Mouse (Mus musculus): ENCODE results near the gene Arpc3. TPM values are rescaled to one million over a fixed set of nuclear protein-coding genes. Genes with fewer than 3 reads are reported as not detected.

The Arpc3 gene
- 100 to 1,000 TPM; 225 to 243 TPM for total RNA-seq (2021)

DNA sequence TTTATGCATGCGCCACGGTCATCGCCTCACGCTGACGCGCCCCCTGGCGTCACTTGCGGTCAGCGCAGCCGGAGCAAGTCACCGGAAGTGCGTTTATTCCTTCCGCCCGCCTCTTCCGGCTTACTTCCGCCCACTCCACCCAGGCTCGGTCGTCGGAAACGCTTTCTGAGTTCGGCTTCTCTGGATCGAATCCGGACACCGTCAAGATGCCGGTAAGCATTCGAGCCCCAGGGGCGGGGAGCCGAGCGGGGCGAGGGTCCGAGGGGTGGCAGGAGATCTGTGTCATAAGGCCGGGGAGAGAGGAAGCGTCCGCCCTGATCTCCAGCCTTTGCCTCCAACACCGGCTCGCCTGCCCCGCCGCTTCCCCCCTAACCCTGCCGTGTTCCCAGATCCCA lies at the start of gene Arpc3:
Gene Arpc3, plus strand, starts transcription at position 93 of the 395 bp plus-strand sequence.
- intact Hi-C loops (cut with DNase I) = loop anchor here (5.0 kb wide), 3 partner anchors 129 to 279 kb away; partner anchors contain the start of gene Tctn1

DNA sequence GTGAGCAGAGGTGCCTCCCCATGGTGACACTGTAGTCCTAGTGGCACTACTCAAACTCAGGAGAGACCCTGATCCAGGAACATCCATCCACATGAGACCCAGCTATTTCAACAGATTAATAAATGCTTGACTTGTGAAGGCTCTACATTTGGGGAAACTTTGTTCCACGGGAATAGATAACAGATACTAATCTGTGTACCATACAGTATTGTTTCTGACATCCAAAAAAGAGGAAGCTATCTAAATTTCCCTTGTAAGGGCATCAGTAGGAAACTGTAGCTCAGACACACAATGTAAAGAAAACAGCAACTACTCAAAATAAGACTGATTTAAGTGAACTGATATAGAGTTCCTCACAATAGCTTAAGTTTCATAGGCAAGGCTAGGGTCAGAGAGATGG lies 48.8 kb upstream of the Arpc3 start:
- intact Hi-C loops (cut with DNase I) = no loop called here
- no peak for DNase-seq (ENCODE audit: low spot score in 2 of 2)

More for the DNA sequence above, at the start of gene Arpc3:
- DNase-seq (ENCODE audit: low spot score in 2 of 2) = peak; percentile 92 to 94

DNA sequence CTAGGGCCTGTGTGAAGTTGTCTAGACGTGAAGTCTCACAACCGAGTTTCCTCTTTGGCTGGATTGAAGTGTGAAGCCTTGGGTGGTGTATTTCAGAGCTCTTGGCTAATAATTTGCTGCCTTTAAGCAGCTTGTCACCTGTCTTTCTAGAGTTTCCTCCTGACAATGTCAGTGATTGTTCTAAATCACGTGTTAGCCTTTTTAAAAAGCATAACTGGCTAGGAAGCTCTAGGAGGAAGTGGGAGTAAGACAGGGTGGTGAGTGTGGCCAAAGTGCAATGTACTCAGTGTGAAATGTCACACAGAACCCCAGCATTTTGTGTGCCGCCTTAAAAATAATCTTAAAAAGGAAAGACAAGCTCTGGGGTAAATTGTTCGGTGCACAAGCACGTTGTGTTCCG lies 47.9 kb upstream of the Arpc3 start:
- intact Hi-C loops (cut with DNase I) = loop anchor here (1.0 to 2.0 kb wide), 2 partner anchors 75 to 215 kb away; no protein-coding TSS in a partner anchor
- no peak for DNase-seq (ENCODE audit: low spot score in 2 of 2)

DNA sequence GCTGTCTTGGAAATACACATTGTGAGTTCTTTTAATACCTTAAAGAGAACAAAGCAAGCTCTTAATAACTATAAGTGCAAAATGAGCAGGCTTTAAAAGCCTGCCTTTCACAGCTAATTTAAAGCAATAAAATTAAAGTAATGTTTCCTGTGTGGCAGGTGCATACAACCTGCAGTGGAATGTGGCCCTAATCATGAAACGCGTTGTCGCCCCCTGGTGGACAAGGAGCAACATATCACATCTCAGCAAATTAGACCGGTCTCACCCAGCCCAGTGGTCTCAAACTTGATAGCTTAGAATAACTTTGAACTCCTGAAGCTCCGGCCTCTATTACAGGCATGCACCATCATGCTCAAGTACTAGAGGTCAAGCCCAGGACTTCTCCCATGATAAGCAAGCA lies 47.4 kb upstream of the Arpc3 start:
- DNase-seq (ENCODE audit: low spot score in 2 of 2) = peak; percentile 61 to 79
- intact Hi-C loops (cut with DNase I) = loop anchor here (1.0 to 2.0 kb wide), 2 partner anchors 76 to 215 kb away; no protein-coding TSS in a partner anchor

DNA sequence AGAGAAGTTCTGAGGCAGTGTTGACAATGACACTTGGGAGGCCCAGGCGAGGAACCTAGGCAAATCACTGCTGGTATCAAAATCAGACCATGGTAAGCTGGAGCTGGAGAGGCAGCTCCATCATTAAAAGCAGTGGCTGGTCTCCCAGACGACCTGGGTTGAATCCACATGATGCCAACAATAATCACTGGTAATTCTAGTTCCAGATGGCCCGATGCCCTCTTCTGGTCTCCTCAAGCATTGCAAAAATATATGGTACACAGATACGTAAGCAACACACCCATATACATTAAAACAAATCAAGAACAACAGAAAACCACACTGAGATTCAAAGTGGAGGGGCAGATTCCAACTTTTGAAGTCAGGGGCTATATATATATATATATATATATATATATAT lies 45.9 kb upstream of the Arpc3 start:
- no peak for DNase-seq (ENCODE audit: low spot score in 2 of 2)
- intact Hi-C loops (cut with DNase I) = loop anchor here (2.0 kb wide), 1 partner anchor 217 kb away; no protein-coding TSS in a partner anchor

DNA sequence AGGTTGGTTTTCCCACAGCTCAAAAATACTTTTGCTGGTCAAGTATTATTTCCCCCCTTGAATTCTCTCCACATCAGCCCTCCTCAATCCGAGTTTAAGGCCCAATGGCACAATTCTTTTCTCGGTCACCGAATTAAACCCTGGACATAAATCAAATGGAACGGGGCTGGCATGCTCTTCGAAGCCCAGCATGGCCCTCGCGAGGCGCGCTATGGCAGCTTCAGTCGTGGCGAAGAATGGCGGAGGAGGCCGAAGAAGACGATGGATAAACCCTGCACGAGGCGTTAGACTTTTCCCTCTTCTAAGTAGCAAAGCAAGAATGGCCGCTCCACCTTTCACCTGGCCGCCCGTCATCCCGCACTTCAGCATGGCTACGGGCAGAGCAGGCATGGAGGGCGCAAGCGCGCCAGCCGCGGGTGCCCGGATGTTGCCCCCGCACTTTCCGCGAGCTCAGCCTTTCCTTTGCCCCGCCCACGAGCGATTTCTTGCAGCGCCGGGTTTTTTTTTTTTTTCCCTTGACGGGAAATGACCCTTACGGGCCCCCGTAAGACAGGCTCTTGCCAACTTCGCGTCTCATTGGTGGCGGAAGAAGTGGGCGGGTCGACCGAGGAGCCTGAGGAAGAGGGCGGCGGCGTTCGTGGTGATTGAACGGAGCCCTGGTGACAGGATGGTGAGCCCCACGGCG lies 37.7 kb upstream of the Arpc3 start, which contains the start of the genes Rad9b and Vps29:
Gene Rad9b, minus strand, starts transcription at position 427 of the 685 bp plus-strand sequence.
Gene Vps29, plus strand, starts transcription at position 563 of the 685 bp plus-strand sequence.
- peak; percentile 96 to 98 for DNase-seq (ENCODE audit: low spot score in 2 of 2)
- intact Hi-C loops (cut with DNase I) = loop anchor here (1.0 to 5.0 kb wide), 2 partner anchors 18 to 37 kb away; partner anchors contain the start of gene Fam216a

DNA sequence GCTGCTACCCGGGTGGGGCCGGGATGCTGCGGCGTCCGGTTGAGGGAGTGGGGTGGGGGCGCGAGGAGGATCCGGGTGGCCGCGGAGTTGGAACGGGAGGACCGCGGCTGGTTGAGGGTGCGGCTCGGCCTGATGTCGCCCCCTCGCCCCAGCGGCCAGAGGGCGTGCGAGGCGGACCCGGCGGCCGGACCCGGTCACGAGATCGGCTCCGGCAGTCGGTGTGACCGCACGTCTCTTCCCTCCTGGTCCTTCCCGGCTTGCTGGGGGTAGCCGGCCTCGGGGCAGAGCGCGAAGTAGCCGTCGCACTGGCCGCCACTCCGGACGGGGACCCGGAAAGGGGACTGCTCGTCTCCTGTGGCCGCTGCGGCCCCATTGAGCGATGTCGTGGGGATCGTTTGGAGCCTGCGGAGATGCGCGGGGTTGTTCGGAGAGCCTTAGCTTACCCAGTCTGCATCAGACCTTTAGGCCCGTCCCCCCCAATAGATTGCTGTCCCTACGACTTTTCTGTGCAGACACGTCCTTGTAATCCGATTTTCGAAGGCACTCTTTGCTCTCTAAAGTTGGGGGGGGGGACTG lies 37.1 kb upstream of the Arpc3 start:
- intact Hi-C loops (cut with DNase I) = loop anchor here (1.0 to 5.0 kb wide), 2 partner anchors 18 to 37 kb away; partner anchors contain the start of gene Fam216a
- no peak for DNase-seq (ENCODE audit: low spot score in 2 of 2)

DNA sequence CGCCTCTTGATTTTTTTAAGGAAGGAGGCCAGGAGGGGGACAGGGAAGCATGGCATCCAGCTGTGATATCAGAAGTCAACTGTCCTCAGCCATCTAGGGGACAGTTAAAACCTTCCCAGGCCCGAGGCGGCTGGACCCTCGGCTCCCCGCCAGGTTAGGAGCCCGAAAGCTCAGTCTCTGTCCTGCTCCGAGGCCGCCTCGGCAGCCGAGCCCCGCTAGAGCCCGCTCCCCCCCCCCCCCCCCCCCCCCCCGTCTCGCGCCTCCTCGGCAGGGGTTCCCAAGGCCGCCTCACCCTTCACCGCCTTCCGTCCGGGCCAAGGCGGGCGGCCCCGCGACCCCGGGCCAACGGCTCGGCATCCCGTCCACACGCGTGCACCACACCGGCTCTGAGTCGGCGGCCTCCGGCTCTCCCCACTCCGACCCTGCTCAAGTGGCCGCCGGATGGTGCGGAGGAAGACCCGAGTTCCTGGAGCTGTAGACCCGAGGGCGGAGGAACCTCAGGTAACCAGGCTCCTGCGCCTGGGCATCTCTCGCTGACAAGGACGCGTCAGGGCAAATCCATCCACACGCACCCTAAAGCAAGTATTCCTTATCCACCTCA lies 20.0 kb upstream of the Arpc3 start, which contains the start of gene Gpn3:
Gene Gpn3, plus strand, starts transcription at position 286 of the 601 bp plus-strand sequence.
- no peak for DNase-seq (ENCODE audit: low spot score in 2 of 2)
- intact Hi-C loops (cut with DNase I) = loop anchor here (1.0 kb wide), 1 partner anchor 17 kb away; the partner anchor contains the start of genes Rad9b and Vps29

DNA sequence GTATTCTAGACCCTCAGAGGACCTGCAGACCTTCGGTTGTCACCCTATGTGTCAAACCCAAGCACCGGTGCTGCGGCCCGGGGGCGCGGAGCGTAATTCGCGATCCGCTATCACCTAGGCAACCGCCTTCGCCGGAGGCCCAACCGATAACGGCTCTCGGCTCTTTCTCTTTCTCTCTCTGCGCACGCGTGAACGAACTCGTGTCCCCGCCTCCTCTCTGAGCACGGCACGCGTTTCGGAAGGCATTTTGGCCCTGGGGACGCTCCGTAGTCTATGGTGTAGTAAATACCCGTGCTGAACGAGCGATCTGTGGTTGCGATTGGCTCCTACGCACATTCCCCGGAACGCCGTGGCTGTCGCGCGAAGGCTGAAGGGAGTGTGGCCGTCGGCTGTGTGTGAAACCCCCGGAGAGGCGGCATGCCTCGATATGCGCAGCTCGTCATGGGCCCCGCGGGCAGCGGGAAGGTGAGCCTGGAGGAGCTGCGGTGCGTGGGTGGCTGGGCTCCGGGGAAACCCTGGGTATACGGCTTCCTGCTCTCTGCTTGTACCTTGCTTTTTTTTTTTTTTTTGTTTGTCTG lies 19.4 kb upstream of the Arpc3 start, which contains the start of gene Fam216a:
Gene Fam216a, minus strand, starts transcription at position 173 of the 578 bp plus-strand sequence.
- intact Hi-C loops (cut with DNase I) = loop anchor here (1.0 kb wide), 1 partner anchor 18 kb away; the partner anchor contains the start of genes Rad9b and Vps29
- DNase-seq (ENCODE audit: low spot score in 2 of 2) = peak; percentile 100

DNA sequence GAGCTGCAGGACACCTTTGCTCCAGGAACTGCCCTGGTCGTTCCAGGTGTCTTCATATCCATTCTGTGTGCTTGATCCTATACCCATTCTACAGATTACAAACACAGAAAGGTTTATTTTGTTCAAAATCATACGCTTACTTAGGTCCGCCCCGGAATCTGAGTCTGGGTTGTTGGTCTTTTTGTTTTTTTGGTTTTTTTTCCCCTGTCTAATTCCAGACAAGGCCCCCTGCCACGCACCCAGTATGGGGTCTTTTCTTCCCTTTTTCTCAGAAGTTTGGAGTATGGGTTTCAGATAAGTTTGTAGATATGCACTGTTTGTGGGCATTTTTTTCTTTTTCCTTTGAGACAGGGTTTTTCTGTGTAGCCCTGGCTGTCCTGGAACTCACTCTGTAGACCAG lies 18.8 kb upstream of the Arpc3 start:
- DNase-seq (ENCODE audit: low spot score in 2 of 2) = no peak
- intact Hi-C loops (cut with DNase I) = loop anchor here (1.0 kb wide), 1 partner anchor 19 kb away; the partner anchor contains the start of genes Rad9b and Vps29

DNA sequence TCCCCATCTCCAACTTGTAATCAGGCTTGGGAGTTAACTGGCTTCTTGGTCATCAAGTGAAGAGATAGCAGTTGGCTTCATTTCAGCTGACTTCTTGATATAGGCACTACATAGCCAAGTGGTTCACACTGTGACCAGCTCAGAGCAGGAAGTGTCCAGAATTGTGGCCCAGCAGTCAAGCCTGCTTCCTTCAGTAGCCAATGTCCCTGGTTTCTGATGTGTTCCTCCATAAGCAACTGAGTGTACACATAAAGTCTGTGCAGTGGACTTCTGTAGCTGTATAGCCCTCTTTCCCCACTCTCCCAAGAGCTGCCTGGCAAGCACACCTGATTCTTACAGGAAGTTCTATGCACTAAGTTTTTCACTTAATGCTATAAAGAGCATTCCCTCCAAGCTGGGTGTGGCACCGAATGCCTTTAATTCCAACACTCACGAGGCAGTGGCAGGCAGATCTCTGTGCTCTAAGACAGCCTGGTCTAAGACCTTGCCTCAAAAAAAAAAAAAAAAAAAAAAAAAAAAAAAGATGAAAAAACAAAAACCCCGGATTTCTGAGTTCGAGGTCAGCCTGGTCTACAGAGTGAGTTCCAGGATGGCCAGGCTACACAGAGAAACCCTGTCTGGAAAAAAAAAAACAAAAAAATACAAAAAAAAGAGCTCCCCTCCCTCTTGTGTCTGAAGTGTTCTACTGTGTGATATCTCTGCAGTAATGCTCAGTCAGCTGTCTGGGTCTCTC lies 14.4 kb upstream of the Arpc3 start:
- no peak for DNase-seq (ENCODE audit: low spot score in 2 of 2)
- intact Hi-C loops (cut with DNase I) = no loop called here

DNA sequence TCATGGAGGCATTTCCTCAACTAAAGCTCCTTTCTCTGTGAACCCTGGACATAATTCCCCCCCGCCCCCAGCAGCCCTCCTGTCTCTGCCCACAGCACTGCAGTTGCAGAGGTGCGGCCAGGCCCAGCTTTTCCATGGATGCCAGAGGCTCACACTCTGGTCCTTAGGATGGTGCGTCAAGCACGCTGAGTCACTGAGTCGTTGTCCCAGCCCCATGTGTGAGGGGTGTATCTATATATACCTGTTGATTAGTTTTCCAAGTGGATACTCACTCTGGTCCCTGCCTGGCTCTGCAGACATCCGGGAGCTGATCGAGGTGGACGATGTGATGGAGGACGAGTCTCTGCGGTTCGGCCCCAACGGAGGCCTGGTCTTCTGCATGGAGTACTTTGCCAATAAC lies 13.5 kb upstream of the Arpc3 start:
- intact Hi-C loops (cut with DNase I) = no loop called here
- DNase-seq (ENCODE audit: low spot score in 2 of 2) = no peak

DNA sequence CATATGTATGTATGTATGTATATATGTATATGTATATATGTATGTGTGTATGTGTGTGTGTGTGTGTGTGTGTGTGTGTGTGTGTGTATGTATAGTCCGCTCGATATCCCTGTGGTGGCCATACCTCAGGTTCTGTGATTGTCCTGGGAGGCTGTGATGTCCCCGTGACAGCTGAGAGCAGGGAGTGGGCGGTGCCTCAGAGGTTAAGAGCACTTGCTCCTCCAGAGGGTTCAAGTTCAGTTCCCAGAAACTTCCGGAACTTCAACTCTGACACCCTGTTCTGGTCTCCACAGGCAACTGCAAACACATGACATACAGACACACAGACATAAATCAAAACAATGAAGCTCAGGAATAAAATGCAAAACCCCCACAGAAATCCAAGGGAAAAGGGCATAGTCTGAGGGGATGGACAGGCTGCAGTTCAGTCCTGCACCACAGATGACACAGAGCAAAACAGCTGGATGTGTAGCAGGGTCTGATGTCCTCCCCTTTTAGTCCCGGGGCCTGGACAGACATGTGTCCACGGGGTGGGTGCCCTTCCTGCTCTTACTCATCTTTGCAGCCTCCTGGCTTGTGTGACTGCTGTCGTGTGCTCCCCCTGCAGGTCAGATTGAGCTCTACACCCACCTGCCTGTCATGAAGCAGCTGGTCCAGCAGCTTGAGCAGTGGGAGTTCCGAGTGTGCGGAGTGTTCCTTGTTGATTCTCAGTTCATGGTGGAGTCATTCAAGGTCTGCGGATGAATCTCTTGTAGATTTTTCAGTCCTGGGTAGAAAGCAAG lies 12.1 kb upstream of the Arpc3 start:
- peak; percentile 77 to 88 for DNase-seq (ENCODE audit: low spot score in 2 of 2)
- intact Hi-C loops (cut with DNase I) = no loop called here

DNA sequence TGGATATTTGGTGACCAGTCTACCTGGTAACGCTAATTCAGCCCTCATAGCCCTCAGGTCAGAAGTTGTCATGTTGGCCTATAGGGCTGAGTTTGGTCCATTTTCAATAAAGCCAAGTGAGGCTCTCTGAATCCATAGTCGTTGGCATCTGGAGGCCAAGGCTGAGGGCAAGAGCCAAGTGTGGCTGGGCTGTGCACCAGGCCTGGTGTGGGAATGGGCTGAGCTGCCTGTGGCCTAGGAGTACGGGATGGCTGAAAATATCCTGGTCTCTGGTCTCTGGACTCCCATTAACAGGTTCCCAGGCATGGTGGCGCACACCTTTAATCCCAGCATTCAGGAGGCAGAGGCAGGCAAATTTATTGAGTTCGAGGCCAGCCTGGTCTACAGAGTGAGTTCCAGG lies 1.7 kb upstream of the Arpc3 start:
- intact Hi-C loops (cut with DNase I) = loop anchor here (5.0 kb wide), 3 partner anchors 128 to 278 kb away; partner anchors contain the start of gene Tctn1
- no peak for DNase-seq (ENCODE audit: low spot score in 2 of 2)

DNA sequence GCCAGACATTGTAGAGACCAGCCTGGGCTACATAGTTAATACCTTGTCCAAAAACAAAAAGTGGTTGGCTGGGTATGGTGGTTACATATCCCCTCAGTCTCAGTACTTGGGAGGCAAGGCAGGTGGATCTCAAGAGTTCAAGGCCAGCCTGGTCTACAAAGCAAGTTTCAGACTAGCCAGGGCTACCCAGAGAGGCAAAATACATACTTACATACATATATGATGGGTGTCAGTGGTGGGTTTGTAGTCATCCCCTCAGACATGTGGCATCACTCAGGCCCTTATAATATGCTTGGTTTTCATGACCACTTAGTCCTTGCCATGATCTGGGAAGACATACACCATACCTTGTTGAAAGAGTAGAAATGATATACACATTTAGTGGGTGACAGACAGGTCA lies 1.0 kb upstream of the Arpc3 start:
- intact Hi-C loops (cut with DNase I) = loop anchor here (5.0 kb wide), 3 partner anchors 128 to 278 kb away; partner anchors contain the start of gene Tctn1
- no peak for DNase-seq (ENCODE audit: low spot score in 2 of 2)

DNA sequence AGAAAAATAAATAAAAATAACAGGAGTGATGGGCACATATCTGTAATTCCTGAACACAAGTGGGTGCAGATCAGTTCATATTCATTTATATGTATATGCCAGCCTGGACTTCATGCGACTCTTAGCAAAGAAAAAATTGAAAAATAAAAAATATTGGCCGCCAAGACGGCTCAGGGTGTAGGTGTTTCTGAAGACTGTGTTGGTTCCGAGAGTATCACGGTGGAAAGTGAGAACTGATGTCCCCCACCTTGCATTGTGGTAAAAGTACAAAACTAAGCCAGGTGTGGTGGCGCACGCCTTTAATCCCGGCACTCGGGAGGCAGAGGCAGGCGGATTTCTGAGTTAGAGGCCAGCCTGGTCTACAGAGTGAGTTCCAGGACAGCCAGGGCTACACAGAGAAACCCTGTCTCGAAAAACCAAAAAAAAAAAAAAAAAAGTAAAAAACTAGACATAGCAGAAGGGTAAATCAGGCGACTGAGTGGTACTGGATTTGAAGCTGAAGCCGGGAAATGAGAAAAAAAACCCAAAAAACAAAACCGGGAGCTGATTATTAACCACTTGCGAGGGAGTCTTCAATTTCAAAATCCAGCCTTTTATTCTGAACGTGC lies 396 bp upstream of the Arpc3 start:
- DNase-seq (ENCODE audit: low spot score in 2 of 2) = no peak
- intact Hi-C loops (cut with DNase I) = loop anchor here (5.0 kb wide), 3 partner anchors 129 to 279 kb away; partner anchors contain the start of gene Tctn1

DNA sequence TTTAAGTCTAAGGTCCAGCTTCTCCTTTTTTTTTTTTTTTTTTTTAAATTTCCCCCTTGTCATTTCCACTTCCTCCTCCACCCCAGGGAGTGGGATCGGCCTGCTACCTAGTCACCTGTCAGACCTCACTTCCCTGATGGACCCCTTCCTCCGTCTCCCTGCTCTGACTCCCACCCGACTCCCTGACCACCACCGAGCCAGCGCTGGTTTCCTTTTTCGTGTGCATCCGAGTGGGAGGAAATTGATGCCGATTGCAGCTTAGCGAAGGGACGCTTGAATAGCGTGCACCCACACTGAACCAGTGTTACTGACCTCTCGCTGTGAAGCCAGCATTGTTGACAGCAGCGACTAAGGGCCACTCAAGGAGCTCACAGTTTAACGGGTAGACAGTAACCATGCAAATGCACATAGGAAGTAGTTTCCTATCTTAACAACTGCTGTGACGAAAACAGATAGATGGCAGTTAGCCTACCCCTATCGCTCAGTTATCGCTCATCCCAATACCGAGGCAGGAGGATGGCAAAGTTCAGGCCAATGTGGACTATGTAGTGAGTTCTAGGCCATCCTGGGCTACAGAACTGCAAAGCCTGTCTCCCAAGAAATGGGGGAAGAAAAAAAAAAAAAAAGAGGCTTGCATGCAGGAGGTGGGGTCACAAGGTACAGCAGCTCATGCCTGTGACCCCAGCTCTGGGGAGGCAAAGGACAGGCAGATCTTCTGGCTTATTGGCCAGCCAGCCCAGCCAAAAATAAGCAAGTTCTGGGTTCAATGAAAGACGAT lies 738 bp downstream of the Arpc3 start:
- peak in 1 of 2 experiments; percentile 37 for DNase-seq (ENCODE audit: low spot score in 2 of 2)
- intact Hi-C loops (cut with DNase I) = loop anchor here (5.0 kb wide), 3 partner anchors 130 to 280 kb away; partner anchors contain the start of gene Tctn1
